Mouse (Mus musculus) inflammation-experienced regulatory T-cells, adult 6 months (primary cell): ENCODE measurements around the gene Brpf3. TPM values are rescaled to one million over a fixed set of nuclear protein-coding genes. Genes with fewer than 3 reads are reported as not detected.
"Not testable (repeated sequence)": the region's sequence is repeated elsewhere in the genome, so short reads cannot be mapped to it uniquely, and the experiment has no call there.

Experiments
- ATAC-seq: one replicate; pipeline ENCODE4 v1.8.0; 2017
- polyA plus RNA-seq, 3 experiments: library from polyadenylated mRNA; unstranded; fragments of 100-300 nt; shearing (Covaris generic); gene quantifications; one replicate each; pipeline ENCODE4 v1.2.1; 2017

The Brpf3 gene
- polyA plus RNA-seq, 3 experiments from 2014 or later, result 3.0 to 4.1 (median 3.1) TPM

GRCm38 (mm10) chr17:28829120-28829519 lies 28.2 kb downstream of the Brpf3 start:
- ATAC-seq, result no peak

- ATAC-seq, result no peak
These were observed 30.2 kb downstream of the Brpf3 start for GRCm38 (mm10) chr17:28831065-28831464.

GRCm38 (mm10) chr17:28832040-28832439 lies 31.1 kb downstream of the Brpf3 start:
- no peak for ATAC-seq

DNA sequence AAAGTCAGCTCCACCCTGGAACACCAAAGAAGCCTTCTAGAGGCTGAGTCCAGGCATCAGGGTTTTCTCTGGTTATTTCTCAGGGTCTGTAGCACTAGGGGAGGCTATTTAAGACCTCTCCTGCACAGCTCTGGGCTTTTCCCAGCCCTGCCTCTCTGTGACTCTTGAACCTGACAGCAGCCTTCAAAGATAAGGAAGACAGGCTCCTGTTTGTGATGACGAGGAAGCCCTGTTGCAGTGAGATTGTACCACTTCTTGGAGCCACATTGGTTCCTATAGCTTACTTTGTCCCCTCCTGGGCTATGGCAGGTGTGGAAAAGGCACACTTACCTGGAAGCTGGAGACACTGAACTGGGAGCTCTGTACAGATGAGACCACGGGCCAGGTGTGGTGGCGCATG lies 32.0 kb downstream of the Brpf3 start:
- no peak for ATAC-seq

DNA sequence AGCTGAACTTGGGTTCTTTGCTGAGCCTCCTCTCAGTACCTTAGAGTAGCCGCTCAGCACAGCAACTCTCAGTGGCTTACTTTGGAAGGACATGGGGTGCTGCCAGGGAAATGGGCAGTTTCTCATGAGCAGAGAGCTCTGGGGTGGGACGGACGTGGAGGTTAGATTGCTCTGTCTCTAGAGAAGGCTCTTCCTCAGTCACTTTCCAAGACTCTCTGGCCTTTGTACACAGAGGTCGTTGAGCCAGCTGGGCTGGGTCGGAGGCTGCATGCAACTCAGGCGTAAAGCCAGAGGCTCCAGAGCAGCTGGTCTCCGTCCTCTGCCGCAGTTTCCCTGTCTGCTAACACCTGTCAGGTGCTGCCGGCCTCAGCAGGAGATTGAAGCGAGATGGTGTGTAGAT lies 33.8 kb downstream of the Brpf3 start:
- ATAC-seq, result no peak

GRCm38 (mm10) chr17:28837840-28838239 lies 37.0 kb downstream of the Brpf3 start:
- no peak for ATAC-seq

DNA sequence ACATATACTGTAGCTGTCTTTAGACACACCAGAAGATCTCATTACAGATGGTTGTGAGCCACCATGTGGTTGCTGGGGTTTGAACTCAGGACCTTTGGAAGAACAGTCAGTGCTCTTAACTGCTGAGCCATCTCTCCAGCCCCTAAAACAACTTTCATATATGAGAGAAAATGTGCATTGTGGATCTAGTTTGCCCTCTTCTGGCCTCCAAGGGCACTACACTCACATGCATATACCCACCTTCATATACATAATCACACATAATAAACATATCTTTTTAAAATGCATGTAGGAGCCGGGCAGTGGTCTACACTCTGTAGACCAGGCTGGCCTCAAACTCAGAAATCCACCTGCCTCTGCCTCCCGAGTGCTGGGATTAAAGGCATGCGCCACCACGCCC lies 41.1 kb downstream of the Brpf3 start:
- not testable (repeated sequence) for ATAC-seq

DNA sequence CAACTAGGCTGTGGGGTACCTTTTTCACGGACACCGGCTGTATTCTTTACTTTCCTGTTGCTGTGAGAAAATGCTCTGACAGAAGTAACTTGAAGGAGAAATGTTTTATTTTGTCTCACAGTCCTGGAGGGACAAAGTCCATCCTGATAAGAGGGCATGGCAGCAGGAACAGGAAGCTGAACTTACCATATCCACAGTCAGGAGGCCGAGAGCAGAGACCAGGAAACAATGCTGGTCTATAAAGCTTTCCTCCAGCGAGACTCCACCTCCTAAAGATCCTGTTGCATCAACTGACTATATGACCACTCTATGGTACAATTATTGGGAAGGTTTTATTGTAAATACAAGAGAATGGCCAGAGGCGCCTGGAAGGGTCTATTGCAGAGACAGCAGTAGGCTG lies 42.8 kb downstream of the Brpf3 start:
- no peak for ATAC-seq

- ATAC-seq, result no peak
These were observed 46.2 kb downstream of the Brpf3 start for GRCm38 (mm10) chr17:28846974-28847617.

GRCm38 (mm10) chr17:28850511-28850910 lies 49.6 kb downstream of the Brpf3 start:
- ATAC-seq, result no peak

DNA sequence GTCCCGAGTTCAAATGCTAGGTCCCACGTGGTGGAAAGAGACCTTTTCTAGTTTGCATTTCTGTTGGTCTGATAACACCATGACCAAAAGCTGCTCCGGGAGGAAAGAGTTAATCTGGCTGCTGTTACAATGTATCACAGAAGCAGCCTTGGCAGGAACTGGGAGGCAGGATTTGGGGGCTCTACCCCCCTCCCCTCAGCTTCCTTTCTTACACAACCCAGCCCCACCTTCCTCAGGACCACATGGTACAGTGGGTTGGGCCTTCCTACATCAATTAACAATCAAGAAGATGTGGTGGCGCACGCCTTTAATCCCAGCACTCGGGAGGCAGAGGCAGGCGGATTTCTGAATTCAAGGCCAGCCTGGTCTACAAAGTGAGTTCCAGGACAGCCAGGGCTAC lies 53.5 kb downstream of the Brpf3 start:
- ATAC-seq, result no peak

DNA sequence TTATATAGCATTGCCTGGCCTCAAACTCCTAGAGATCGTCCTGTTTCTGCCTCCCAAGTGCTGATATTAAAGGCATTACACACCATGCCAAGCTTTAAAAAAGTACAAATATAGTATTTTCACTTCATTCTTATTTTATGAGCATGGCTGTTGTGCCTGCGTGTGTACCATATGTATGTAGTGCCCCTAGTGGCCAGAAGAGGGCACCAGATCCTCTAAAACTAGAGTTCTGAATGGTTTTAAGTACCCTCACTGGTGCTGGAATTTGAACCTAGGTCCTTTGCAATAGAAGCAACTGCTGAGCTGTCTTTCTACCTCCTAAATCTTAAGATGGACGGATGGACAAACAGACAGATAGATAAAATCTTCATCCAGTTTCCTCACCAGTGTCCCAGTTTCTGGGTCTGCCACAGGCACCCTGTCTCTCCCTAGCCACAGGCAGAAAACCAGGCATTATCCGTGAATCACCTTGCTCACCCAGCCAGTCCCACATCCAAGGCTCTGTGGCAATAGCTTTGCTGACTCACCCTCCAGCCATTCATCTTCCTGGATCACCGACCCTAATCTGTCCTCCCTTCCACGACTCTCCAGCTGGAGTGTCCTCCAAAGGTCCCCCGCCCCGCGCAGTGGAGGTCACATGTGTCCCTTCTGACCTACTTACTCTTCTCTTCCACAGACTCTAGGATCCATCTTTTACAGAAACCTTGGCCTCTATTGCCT lies 54.4 kb downstream of the Brpf3 start:
- no peak for ATAC-seq

DNA sequence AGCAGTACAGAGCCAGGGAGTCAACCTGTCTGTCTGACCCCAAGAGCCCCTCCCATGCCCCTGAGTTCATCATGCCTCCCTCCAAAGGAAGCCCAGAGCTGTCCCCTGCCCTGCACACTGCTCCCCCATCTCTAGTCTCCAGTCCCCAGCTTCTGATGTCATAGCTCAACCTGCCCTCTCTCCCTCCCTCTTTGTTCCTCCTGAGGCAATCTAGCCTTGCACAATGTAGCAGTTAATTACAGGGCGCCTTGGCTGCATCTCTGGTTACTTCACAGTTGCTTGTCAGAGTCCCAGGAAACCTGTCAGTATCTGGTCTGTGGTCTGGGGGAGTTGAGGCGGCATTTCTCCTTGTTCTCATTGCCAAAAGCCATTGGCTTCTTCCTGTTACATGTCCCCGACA lies 55.1 kb downstream of the Brpf3 start:
- ATAC-seq, result no peak

- ATAC-seq, result no peak
These were observed 57.3 kb downstream of the Brpf3 start, which contains the start of gene Pnpla1 for GRCm38 (mm10) chr17:28858205-28858604. TSS of gene Pnpla1 (plus strand) at chr17:28858411.

DNA sequence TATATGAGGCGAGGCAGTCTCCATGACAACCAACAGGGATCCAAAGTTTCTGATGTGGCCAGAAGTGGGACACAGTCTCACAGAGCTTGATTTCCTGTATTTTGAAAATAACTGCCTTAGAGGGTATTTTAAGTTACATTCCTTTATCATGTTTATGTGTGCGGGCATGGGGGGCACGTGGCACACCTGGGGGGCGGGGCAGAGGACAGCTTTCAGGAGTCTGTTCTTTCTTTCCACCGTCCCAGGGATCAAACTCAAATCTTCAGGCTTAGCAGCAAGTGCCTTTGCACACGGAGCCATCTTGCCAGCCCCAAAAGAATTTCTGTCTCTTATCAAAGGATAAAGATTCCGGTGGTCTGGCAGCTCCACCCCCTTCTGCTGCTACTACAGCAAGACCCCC lies 63.0 kb downstream of the Brpf3 start:
- ATAC-seq, result no peak

- ATAC-seq, result no peak
These were observed 63.6 kb downstream of the Brpf3 start for GRCm38 (mm10) chr17:28864464-28864863.

DNA sequence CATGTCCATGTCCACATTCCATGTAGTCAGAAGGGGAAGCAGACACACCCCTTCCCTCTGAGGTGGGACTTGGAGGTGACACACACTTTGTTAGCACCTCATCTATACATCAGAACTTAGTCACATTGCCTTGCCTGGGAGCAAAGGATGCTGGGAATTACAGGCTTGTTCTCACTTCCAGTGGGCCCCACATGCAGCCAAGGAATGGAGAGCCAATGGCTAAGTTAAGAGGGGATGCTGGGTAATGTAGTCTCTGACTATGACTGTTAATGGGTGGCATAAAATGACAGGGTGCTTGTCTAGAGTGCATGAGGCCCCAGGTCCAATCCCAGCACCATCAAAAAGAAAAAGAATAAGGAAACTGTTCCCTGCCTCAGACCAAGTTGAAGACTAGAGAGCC lies 66.0 kb downstream of the Brpf3 start:
- no peak for ATAC-seq

DNA sequence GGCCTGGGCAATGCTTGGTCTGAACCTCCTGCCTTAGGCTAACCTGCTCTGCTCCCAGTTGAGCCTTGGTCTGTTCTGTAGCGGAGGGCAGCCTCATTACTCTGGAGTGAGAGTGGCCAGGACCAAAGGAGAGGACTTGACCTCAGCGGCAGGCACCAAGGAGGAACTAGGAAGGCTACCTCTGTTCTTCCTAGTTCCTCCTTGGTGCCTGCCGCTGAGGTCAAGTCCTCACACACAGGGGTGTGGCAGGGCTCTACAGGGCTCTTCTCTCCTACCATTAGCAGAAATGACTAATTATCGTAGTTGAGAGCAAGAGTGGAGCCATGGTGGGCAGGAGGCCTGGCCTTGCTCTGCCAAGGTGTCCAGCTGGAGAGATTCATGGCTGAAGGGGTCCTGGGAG lies 66.5 kb downstream of the Brpf3 start:
- no peak for ATAC-seq

DNA sequence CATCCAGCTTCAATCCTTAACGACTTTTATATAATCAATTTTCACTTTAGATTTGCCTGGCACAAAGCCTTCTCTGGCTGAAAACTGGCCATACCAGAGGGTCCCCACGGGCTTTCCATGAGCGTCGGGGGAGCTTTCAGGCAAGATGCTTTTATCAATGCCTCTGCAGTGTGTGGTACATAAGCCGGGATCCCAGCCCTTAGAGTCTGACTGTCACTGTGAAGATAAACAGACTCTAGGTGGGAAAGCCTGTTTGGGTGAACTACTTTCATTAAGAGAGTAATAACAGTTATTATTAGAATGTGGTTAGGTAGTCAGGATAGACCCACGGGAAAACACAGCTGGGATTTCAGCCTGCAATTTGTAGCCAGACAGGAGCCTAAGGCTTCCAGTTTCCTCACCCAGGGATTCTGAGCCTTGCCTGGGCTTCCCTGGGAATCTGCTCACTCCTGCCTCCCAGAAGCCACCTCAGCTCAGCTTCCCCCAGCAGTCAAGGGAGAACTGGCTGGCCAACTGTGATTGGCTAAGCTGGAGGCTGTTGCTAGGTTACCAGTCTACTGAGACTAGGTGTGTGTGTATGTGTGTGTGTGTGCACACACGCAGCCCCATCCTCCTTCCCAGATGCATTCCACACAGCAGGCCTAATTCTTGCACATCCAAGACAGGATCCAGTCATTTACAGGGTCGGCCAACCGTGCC lies 68.7 kb downstream of the Brpf3 start:
- ATAC-seq, result no peak

DNA sequence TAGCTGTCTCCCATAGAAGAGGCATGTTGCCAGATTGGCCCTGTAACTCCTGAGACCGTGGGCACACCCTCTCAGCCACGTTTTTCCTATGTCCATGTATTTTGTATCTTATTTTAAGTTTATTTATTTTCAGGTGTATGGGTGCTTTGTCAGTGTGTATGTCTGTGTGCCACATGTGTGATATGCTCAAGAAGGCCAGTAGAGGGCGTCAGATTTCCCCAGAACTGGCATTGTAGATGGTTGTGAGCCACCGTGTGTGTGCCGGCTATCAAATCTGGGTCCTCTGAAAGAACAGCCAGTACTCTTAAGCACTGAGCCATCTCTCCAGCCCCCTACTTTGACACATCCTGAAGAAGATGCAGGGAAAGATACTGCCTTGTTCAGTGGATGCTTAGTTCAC lies 69.5 kb downstream of the Brpf3 start:
- ATAC-seq, result no peak

GRCm38 (mm10) chr17:28871831-28872230 lies 70.9 kb downstream of the Brpf3 start:
- ATAC-seq, result no peak

DNA sequence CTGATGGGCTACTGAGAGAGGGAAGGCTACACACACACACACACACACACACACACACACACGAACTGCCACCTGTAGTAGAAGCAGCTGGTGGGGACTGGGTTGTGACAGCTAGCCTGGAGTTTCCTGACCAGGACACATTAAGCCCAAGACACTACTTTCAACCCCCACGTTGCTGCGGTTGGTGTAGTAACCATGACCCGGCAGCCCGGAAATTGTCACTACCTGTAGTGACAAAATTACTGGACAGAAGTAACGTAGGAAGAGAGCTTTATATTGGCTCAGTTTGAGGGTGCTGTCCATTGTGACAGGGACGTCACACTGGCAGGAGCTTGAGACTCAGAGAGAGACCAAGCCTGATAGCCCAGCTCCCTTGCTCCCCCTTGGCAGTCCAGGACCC lies 71.4 kb downstream of the Brpf3 start:
- no peak for ATAC-seq

GRCm38 (mm10) chr17:28874216-28874615 lies 73.3 kb downstream of the Brpf3 start:
- no peak for ATAC-seq

- ATAC-seq, result no peak
These were observed 73.9 kb downstream of the Brpf3 start for GRCm38 (mm10) chr17:28874825-28875224.
